Mouse (Mus musculus) kidney, adult 2 months (tissue): Measurements from ENCODE around the gene Maz.

ENCODE experiments used
- CTCF ChIP-seq: fragments of 200-500 bp; conservative IDR thresholded peaks from 2 replicates; pipeline ENCODE4 v1.5.1; 2011; ENCODE audit warnings: low read depth, mild to moderate bottlenecking, control low read depth, low read length, moderate library complexity, mixed read lengths; ENCODE audit not compliant: insufficient read depth, insufficient read length
- POLR2A ChIP-seq: fragments of 200-500 bp; IDR thresholded peaks from one replicate; pipeline ENCODE4 v1.6.1; 2011; ENCODE audit warnings: low read depth, low read length, control low read depth

DNA sequence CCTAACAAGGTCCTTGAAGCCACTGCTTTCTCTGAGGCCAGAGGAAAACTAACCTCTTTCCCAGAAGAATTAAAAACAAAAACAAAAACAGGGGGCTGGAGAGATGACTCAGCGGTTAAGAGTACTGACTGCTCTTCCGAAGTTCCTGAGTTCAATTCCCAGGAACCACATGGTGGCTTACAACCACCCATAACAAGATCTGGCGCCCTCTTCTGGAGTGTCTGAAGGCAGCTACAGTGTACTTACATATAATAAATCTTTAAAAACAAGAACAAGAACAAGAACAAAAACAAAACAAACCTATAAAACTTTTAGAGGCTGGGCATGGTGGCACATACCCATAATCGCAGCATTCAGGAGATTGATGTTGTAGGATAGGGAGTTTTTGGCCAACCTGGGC lies 30.4 kb downstream of the Maz start:
- TF ChIP-seq CTCF (no peak), POLR2A (no peak)
